8 mouse cellular contexts compared by ENCODE assay signal in the genomic region with DNA sequence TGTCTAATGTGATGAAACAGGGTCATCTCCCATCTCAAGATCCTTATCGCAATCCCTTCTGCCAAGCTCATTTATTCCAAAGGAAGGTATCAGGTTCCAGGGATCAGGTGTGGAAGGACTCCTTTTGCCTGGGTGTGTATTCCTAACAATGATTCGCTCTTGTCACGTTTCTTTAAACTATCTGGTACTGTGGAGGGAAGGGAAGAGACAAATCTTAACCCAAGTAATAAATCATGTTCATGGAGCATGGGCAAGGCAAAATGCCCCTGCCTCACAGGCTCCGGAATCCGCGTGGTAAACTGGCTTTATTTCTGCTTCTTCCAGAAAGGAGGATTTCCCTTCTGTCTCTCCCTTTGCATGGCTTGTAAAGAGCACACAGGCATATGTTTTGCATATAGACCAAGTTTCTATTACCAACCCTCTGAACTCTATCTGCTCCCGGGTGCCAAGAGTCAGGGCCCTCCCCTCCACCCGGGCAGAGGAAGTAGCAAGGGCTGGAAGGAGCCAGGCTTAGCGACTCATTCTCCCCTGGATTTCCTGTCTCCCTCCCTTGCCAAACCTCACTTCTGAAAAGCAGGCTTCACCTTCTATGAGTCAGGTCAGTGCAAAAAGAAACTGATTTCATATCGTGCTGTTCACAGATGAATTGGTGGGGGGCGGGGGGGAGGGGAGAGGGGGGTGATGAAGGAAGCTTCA. TPM values are rescaled to one million over a fixed set of nuclear protein-coding genes. Genes with fewer than 3 reads are reported as not detected.
DNase-seq lines count a peak whose midpoint lies in the region; ATAC-seq and TF ChIP-seq lines count a peak whose summit lies in the region.

No protein-coding gene starts in this region.

- no peaks in the 10 kb centered on the region for H3K27me3 ChIP-seq in liver, postnatal 0 days (ENCODE audit: insufficient read depth, low read length)

- no peak for ATAC-seq in liver, postnatal 0 days

- TF ChIP-seq EP300 in liver, postnatal 0 days (IDR thresholded peaks at IDR 0.05; ENCODE audit: low read depth) = no peak

- no peak for TF ChIP-seq CTCF in brain, embryonic 14.5 days (IDR thresholded peaks at IDR 0.05; ENCODE audit: borderline replicate concordance, extremely low read depth, insufficient read depth, insufficient read length)
- TF ChIP-seq CTCF in liver, postnatal 0 days (IDR thresholded peaks at IDR 0.05; ENCODE audit: low read depth) = no peak

- no peaks in the 10 kb centered on the region for H3K9me3 ChIP-seq in liver, postnatal 0 days (ENCODE audit: low read length)

- no peak overlapping the region for H3K9ac ChIP-seq in liver, postnatal 0 days (replicated peaks)

- peak; percentile 14 for DNase-seq in embryo, embryonic 9.5 days (ENCODE audit: extremely low spot score)
- no peak for DNase-seq in embryo, embryonic 10.5 days (ENCODE audit: low spot score)
- peak; percentile 5 for DNase-seq in brain, embryonic 14.5 days (ENCODE audit: low read depth)
- peak; percentile 42 for DNase-seq in heart, postnatal 4 days
- DNase-seq in liver, postnatal 0 days = no peak
- DNase-seq in right cerebral cortex, adult 2 months (ENCODE audit: low spot score in 2 of 2) = no peak
- DNase-seq in ovary, postnatal 10 days (ENCODE audit: low spot score) = no peak
- DNase-seq in frontal cortex, postnatal 14 days (ENCODE audit: low spot score in 2 of 2) = no peak

- no peak overlapping the region for H3K4me3 ChIP-seq in liver, postnatal 0 days (ENCODE audit: low read depth, low read length)

- no peaks in the 10 kb centered on the region for H3K4me1 ChIP-seq in liver, postnatal 0 days (ENCODE audit: insufficient read depth)

- WGBS in liver, postnatal 0 days (ENCODE audit: insufficient replicate concordance) = 45% methylated on average over 11 of the region's 11 CpGs

- H3K4me2 ChIP-seq in liver, postnatal 0 days (ENCODE audit: low read depth, low read length) = peak overlapping the region; percentile 39

- H3K36me3 ChIP-seq in liver, postnatal 0 days (replicated peaks; ENCODE audit: insufficient read depth, low read length) = 0 out of 2 replicates have a peak, but pooled peaks cover 2% of the 10 kb centered on the region

- H3K27ac ChIP-seq in liver, postnatal 0 days (ENCODE audit: low read depth) = no peak overlapping the region

- no peak for TF ChIP-seq POLR2A in brain, embryonic 14.5 days (IDR thresholded peaks at IDR 0.05; ENCODE audit: borderline replicate concordance, extremely low read depth, insufficient read depth, insufficient read length, poor library complexity, severe bottlenecking)

RNA-seq across cellular contexts. Expression of a gene that starts 26.6 kb away (rescaled TPM):
- 0.04 TPM in 1 of 2 replicates, not detected in the other for polyA plus RNA-seq in brain, embryonic 14.5 days (2012; rRNA removed)
- not detected for total RNA-seq in heart, postnatal 4 days (2021)
- 129 and 141 TPM in 2 replicates for polyA plus RNA-seq in liver, postnatal 0 days (2015; fragmentation: Nextera tagmentation; extraction: Ambion mirVana)

Comparison
In these comparisons a context has a peak if more than half of its experiments do, and no peak if none do; other contexts are left out.
1. DNase-seq: peak in embryo, embryonic 9.5 days (single experiment), brain, embryonic 14.5 days (single experiment) and heart, postnatal 4 days (single experiment); none in embryo, embryonic 10.5 days (single experiment), liver, postnatal 0 days (single experiment), right cerebral cortex, adult 2 months (0 of 2), ovary, postnatal 10 days (single experiment) and frontal cortex, postnatal 14 days (0 of 2).
2. RNA of a gene that starts 26.6 kb away (polyA plus RNA-seq): 129 to 141 TPM in liver, postnatal 0 days; 0.04 TPM in brain, embryonic 14.5 days; every median in the first group is over 100 times any median in the second.